Mouse (Mus musculus) retina, adult 2 months (tissue): ENCODE measurements around the gene Col4a1.

Experiments
- DNase-seq: peaks from one replicate; pipeline ENCODE4 v3.0.0-alpha.2; 2012; ENCODE audit warnings: low read depth, low spot score

Gene Col4a1

DNA sequence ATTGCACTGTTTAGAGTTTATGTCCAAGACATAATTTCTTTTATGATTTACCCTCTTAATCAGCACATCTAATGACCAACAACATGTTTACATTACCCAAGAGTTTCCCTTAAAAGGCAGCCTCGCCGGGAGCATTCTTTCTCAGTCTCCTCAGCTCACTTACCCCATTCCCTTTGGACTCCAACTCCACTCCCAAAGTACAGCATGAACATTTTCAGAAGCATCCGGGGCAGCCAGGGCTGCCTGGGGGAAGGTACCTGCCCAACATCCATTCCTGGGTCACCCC, 13.4 kb downstream of the Col4a1 start:
- DNase-seq: no peak

DNA sequence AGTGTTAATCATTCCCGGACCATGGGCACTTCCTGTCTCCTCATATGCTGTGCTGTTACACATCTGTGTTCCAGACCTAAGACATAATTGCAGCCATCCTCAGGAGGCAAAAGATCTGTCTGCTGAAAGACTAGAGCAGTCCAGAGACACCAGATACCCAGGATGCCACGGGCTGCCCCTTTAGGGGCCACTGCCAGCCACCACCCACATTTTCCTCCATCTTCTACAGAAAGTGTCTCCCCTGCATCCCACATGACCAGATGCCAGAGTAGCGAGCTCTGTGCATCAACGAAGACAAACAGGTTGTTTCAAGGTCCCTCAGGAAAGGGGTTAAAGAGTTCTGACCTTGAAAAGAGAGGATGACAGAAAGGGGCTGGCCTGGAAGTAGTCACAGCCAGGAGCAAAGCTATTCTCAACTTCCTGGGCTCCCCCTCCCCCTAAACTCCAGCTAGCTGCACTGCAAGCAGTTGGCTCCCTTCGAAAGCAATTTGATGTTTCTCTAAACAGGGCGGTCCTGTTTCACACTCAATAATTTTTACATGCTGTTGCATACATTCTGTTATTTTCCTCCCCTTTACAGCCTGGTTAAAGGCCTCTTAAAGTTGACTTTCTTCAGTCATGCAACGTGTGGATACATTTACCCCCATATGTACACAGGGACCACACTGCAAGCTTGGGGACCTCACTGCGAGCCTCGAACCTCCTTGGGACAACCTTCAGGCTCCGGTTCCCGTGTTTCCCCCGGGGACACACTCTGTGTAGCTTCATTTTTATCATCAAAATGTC, 13.9 kb downstream of the Col4a1 start:
- no peak for DNase-seq

DNA sequence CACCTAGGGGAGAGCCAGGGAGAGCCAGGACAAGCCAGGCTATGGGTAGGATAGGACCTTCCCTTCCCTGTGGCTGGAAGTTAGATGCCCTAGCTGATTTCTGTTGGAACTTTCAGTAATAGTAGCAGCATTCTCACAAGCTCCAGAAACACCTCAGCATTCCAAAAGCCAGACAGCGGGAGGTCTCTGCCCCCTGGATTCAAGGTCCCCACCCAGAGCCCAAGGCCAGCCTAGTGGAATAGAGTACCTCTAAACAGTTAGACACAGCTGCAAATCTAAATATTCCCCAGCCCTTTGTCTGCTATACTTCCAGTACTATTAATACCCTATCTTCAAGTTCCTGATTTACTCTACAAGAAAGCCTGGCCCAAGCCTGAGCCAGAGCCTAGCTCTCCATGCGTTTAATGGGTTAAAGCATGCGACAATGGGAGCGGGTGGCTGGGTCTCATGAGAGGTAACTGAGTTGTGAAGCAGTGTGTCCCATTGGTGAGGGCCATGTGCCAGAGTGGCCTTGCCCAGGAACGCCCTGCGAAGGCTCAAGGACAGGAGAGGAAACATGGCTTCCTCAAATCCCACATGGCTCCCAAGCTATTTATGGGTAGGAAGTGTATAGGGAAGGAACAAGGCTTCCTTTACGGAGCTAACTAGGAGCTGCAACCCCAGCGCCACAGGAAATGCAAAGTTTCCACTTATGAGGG, 15.3 kb downstream of the Col4a1 start:
- DNase-seq: no peak

DNA sequence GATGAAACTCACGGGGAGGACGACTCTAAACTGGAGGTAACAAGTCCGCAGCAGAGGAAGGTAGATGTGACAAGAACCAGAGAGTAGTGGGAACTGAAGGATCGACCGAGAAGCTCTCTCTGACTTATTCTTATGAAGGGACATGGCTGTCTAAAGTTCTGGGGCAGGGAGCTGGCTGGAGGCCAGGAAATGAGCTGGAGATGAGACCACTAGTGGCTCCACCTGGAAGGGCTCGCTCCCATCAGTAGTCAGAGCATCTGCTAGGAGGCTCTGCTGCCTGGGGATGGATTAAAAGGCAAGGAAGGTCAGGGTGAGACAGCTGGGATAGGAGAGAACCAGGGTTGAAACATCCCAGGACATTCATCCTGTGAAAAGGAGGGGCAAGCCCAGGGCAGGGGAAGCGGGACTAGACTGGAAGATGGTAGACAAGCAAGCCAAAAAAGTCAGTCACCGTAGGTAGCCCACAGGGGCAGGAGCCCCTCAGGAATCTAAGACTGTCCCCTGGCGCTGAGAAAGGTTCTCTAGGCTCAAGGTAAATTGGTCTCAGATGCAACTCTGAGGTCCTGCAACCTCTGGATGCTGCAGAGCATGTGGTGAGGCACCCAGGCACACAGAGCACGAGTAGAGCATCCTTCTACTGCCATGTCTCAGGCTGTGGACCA, 16.2 kb downstream of the Col4a1 start:
- no peak for DNase-seq

DNA sequence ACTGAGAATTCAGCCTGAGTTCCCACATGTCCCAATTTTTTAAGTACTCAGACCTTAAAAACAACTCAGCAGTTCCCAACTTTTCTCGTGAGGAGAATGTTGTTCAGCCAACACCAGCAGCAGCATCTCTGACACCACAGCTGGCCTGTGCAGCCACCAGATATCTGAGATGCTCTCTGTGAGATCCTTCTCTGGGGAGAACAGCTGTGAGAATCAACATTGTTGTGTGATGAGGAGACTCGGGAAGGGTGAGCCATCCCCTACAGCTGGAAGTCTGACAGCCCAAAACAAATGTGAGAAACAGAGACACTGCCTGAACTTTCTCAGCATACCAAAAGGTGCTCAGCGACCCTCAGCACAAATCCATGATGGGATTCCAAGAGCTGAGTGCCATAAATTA, 20.0 kb downstream of the Col4a1 start:
- DNase-seq: no peak

DNA sequence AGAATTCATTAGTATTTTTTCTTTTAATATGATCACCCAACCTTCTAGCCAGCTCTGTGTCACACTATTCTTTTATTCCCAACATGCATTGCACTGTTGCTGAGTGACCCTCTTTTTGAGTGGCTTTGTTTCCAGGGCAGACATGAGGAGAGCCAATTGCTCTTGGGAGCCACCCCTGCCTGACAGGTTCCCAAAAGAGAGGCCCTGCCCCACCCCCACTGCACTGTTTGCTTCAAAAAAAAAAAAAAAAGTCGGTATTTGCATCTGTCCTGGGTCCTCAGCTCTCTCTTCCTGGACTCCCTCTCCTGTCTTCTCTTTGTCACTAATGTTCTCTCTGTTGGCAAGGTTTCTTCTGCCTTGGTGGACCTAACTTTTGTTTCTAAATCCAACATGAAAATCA, 22.1 kb downstream of the Col4a1 start:
- DNase-seq: no peak

DNA sequence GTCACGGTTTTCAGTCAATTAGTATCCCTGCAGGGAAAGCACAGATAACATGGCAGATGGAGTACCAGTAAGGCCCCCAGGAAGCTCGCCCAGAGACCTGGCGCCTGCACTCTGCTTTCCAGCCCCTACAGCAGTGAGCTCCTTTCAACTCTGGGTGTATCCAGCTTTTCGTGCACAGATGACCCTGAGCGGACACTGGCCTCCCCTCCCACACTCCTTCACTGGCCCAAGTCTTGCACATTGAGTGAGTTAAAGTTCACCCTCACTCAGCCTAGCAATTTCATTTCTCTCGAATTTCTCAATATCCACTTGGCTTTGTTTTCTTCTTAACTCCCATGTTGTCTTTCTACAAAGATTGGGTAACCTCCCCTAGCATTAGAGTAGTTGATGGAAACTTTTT, 24.3 kb downstream of the Col4a1 start:
- no peak for DNase-seq

DNA sequence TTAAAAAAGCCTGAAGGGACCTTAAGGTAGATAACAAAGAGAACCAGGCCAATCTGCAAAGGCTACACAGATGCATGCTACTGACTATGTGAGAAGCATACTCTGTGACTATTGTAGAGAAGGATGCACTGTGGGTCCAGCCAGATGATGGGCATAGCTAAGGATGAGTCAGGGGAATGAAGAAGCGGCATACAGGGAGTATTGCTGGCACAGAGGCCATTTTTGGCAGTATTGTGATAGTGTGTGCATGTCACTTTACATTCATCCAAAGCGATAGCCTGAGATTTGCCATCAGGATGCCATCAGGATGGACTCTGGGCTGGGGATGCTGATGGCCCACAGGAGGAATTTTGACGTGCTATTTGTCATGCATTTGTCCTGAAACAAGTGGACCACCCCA, 25.5 kb downstream of the Col4a1 start:
- DNase-seq: no peak

DNA sequence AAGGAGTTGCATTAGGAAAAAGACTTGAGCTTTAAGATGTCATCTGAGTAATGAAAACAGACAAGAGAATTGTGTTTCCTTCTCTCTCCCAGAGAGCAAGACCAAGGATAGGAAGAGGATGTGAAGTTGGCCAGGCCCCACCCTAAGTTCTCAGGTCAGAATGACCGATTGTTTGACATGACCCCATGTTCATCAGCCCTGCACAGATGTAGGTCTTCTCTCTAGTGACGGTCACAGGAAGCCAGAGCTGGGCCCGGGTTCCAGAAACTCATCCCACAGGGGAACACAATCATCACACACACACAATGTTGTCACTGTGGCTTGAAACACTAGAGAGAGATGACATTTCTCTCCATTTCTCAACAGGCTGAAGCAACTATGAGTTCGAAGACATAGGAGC, 27.2 kb downstream of the Col4a1 start:
- DNase-seq: no peak

DNA sequence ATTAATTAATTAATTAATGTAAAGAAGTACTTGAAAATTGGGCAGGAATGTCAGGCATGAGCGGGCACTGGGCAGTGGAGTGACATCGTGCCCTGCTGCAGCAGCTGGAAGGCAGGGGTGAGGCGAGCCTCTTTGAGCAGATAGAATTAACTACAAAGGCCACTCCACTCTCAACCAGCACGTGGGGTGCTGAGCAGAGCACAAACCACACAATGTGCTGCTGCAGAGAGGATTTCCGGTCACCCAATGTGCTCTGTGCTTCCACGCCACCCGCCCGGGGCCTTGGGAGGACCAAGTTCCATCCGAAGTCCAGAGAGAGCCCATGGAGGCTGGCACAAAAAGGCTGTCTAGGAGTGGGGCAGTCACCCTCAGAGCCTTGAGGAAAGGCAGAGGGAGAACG, 29.4 kb downstream of the Col4a1 start:
- DNase-seq: no peak

DNA sequence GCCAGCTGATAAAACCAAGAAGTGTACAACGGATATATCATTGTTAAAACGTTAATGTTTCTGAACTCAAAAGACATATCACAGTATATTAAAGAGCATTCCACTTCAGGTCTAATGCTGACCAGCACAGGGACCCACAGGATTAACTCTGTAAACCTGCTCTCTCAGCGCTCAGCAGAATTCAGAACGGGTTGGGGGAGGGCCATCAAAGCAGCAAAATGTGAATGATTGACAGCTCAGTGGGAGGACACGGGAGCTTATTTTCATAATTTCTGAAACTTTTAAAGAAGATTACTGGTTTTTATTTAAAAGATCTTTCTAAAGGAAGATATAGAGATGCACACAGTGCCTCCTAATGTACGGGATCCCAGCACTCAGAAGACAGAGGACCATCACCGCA, 29.9 kb downstream of the Col4a1 start:
- DNase-seq: no peak

DNA sequence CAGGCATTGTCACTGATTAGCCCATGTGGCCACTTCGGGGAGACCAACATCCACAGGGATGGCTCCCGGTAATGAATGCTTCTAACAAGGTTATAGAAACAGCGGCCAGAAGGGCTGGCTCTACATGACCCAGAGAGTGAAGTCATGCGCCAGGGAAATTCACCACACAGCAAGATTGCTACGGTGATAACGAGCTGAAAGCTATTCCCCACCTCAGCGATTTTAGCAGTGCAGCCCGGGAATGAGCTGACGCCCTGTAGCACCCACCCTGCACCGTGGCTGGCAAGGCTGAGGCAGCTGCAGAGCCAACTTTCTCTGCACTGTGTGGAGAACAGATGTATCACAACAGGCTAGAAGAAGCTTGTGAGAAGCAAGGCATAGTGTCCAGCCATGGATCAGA, 30.5 kb downstream of the Col4a1 start:
- DNase-seq: no peak

DNA sequence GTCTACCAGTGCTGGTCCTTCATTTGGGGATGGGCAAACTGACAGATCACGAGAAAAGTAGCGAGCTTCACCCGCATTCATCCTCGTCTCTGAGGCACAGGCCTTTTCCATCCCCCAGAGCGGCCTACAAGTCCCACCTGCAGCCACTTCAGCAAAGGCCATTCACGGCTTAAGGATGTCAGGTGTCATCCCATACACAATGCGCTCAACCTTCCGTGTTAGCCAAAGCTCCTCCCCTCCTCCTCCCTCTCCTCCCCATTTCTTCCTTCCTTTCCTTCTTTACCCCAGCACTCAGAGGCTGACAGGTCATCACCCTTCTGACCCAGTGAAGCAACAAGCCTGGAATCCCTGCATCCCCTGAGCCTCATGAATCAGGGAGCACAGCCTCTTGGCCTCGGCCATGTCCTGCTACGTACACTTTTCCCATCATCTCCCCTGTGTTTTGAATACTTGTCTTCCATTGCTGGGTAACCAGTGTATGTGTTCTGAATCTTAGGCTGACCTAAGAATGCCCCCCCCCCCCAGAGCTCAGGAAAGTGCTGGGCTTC, 31.8 kb downstream of the Col4a1 start:
- no peak for DNase-seq

DNA sequence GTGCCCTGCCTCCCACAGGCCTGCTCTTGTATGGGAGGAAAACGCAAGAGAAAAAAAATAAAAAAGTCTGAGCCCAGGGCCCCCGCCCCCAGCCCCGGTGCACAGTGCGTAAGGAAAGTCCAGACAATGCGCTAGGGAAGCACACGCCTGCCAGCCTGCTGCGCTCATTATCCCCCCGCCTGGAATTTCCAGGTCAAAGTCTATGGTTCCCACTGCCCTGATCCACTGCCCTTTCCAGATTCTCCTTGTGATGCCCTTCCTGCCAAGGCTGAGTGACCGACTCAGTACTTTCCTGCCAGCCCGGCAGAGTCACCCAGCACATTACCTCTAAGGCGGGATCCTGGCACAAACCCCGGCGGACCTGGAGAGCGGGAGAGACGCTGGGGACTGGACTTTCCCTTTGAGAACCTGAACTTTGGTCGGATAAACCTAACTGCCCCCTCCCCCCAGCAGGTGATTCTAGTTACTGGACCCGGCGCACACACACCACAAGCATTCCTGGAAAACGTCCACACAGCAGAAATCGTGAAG, 33.3 kb downstream of the Col4a1 start:
- DNase-seq: no peak

DNA sequence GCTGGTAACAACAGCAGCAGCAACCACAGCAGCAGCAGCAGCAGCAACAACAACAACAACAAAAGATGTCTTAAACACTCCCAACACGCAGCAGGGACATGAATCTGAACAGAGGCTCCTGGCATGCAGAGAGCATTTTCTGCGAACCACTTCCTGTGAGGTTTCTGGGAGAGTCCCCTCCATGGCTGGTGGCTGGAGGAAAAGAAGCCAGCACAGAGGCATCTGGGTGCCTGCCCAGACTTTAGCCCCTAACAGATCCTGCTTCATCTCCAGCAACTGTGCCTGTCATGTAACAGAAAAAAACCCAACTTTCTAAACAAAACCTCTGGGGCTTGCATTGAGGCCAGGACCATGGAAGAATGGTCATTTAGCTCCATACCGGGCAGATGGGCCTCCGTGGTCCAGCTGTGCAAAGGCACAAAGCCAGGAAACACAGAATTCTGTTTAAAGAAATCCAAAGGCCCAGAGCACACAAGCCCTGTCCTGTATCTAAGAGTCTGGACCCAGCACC, 34.5 kb downstream of the Col4a1 start:
- DNase-seq: no peak

DNA sequence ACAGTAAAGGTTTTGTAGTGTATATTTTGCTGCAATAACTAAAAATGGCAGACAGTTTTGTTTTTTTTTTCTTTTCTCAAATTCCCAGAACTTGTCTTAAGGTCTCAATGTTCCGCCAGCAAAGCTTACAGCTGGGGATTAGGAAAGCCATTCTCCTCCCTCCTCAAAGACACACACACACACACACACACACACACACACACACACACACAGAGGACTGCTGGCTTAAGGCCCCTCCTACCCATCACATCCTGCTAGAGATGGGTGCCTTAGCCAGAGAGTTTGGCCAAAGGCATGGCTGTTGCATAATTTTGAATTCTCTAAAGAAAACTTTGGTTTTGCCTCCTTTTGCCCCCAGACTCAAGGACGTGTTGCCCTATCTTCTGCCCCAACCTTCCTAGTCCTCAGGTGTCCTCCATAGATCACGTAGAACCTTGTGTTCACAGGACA, 35.0 kb downstream of the Col4a1 start:
- DNase-seq: no peak

DNA sequence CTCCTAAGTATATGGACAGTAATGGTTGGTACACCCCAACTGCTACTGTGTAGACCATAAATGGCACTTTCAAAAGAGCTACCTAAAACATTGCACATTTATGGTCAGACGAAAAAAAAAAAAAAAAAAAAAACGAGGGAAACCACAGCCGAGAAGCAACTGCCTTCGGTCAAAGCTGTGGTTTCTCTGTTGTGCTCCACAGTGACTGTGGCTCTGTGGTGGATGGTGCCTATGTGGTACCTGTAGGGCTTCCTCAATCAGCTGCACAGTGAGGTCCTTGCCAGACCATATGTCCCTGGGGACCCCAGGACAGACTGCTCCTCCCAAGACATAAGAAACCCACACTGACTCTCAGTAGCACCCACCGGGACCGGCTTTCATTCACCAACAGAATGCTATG, 36.3 kb downstream of the Col4a1 start:
- no peak for DNase-seq

DNA sequence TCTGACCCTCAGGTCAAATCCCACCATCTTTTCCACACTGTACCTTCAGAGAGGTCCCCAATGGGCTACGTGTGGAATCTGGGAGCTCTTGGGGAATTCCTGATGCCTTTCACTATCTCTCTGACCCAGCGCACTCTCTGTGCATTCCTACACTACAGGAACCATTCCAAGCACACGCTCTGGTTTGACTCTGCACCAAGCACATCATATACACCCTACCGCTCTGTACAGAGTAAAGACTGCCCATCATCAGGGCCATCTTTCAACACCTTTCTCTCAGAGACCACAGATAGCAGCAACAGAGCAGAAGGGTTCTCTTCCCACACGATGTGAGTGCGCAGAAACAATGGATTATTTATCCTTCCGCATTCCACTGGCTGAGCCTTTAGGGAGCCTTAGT, 38.2 kb downstream of the Col4a1 start:
- DNase-seq: no peak

DNA sequence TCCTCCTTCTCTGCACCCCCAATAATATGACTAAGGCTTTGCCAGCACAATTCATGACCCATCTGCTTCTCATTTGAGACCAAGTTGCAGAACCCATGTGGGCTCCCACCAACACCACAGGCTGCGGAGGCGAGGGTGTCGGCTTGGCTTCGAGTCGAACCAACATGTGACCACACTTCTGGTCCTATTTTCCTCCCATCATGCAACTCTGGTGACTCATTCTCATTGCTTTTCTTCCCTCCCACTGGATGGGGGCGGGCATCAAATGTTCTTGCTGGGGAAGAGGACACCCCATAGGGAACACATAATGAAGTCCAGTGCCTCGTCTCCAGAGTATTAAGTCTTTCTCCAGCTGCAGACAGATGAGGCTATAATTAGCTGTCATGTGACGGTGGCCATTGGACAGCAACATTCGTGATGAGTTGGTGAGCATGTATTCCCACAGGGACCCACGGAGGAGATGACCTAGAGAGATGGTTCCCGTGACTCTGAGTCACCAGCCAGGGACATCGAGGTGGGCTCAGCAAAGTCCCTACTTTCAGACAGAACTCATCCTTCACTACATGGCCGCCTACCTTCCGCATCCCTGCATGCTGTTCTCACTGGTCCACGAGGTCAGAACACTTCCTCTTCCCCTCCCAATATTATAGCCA, 39.0 kb downstream of the Col4a1 start:
- no peak for DNase-seq

DNA sequence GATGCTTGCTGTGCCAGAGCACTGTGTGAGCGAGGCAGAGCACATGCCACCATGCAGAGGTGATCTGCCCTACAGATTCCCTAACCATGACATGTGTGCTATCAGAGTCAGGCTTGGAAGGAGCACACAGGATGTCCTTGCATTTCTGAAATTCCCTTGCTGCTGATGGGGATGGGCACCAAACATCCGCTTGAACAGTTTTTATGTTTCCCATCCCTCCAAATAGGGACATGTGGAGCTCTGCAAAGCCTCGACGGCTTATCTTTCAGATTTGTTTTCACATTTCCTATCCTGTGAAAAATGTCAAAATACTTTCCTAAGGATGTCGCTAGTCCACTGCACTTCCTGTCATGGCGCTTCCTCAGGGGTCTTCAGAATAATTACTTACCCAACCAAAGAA, 40.4 kb downstream of the Col4a1 start:
- no peak for DNase-seq

DNA sequence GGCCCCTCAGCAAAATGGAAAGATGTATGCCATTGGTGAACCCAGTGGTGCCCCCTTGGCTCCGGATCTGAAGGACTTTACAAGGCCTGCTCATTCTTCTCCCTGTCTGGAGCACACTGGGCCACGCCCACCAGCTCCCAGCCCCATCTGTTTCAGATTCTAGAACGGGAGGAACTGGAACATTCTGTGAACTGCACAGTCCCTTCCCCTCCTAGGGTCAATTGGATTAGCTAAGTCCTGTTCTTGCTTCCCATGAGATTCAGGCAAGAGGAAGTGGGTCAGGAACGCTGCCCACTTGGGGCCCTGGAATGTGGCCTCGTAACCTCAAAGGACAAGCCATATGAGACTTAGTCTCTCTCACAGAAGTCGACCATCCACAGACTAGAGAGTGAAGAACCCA, 41.8 kb downstream of the Col4a1 start:
- DNase-seq: no peak

DNA sequence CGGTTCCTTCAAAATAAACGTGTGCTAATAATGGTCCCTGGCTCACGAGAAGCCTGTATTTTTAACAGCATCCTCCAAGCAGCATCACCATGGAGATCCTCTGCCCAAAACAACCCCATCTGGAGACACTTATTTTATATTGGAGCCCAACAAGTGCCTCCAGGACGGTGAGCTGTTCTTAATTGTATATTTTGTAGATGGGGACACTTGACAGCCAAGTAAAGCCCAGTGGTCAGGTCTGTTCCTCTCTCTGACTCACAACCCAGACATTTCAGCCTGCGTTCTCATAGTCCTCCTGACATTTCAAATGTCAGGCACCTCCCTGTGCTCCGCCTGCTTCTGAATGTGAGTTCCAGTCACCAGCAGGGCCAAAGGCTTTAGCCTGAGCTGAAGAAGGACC, 43.9 kb downstream of the Col4a1 start:
- DNase-seq: no peak
